Mouse (Mus musculus) intestine, embryonic 16.5 days (tissue): Measurements from ENCODE around the gene Capn13. TPM values are rescaled to one million over a fixed set of nuclear protein-coding genes. Genes with fewer than 3 reads are reported as not detected.

Experiments used
- ATAC-seq: fragments of 200-750 bp; cut with Nextera tagmentation; 2 replicates; pipeline ENCODE4 v1.8.0; 2017; ENCODE audit warnings: moderate TSS enrichment, moderate library complexity
- H3K27ac ChIP-seq: fragments of 300-500 bp; sonication (generic); 2 replicates; pipeline ENCODE4 v1.5.1; 2014; ENCODE audit warnings: mild to moderate bottlenecking, low read length
- H3K27me3 ChIP-seq: fragments of 300-500 bp; sonication (generic); replicated peaks from 2 replicates; pipeline ENCODE4 v1.6.1; 2014; ENCODE audit warnings: low read length, control low read depth, mixed read lengths; ENCODE audit not compliant: control insufficient read depth, insufficient read depth
- H3K36me3 ChIP-seq: fragments of 300-500 bp; sonication (generic); 2 replicates; pipeline ENCODE4 v1.6.1; 2014; ENCODE audit warnings: low read length, control low read depth; ENCODE audit not compliant: control insufficient read depth, insufficient read depth
- H3K4me1 ChIP-seq: fragments of 300-500 bp; sonication (generic); 2 replicates; pipeline ENCODE4 v1.6.1; 2014; ENCODE audit warnings: low read length, control low read depth, mixed read lengths; ENCODE audit not compliant: control insufficient read depth, insufficient read depth
- H3K4me2 ChIP-seq: fragments of 300-500 bp; sonication (generic); 2 replicates; pipeline ENCODE4 v1.6.1; 2014; ENCODE audit warnings: low read depth, low read length, control low read depth
- H3K4me3 ChIP-seq: fragments of 300-500 bp; sonication (generic); 2 replicates; pipeline ENCODE4 v1.5.1; 2014; ENCODE audit warnings: mild to moderate bottlenecking, low read length
- H3K9ac ChIP-seq: fragments of 300-500 bp; sonication (generic); 2 replicates; pipeline ENCODE4 v1.6.1; 2014; ENCODE audit warnings: low read depth, low read length
- H3K9me3 ChIP-seq: fragments of 300-500 bp; sonication (generic); 2 replicates; pipeline ENCODE4 v1.6.1; 2016; ENCODE audit warnings: low read length, control low read depth; ENCODE audit not compliant: control insufficient read depth
- WGBS: fragments of 180-500 bp; shearing (Covaris S2); extraction: QIAGEN DNeasy Blood & Tissue Kit; methylation state at CpG from one replicate; pipeline ENCODE4 v1.1.7; 2014; 5-methylcytosine and 5-hydroxymethylcytosine counted together
- polyA plus RNA-seq: library from polyadenylated mRNA; unstranded; fragments of >200 nt; fragmentation: Nextera tagmentation; extraction: Ambion mirVana; gene quantifications from 2 replicates; pipeline ENCODE4 v1.2.1, GENCODE M21; 2015

Gene Capn13
- polyA plus RNA-seq, 1 experiment from 2014 or later: 1.6 TPM

DNA sequence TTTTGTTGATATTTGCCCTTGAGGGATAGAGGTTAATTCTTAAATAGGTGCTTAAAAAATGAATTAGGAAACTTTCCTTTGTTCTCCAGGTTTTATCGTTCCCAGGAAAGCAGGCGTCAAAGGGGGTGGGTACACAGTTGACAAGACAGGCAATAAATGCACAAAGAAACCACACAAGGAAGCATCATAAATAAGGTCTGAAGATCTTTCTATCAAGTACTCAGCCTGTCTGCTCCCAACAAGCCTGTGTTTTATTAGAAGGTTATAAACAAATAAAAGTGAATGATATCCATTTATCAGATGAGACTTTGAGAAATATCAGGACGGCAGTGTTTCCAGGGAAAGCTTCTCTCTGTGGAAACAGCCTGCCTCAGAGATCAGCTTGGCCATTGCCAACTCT is 33.3 kb downstream of the Capn13 start:
- WGBS: 40% methylated on average over 3 of the region's 3 CpGs
- Histone ChIP-seq H3K36me3 (no peaks in the 10 kb centered on the region), H3K27me3 (no peaks in the 10 kb centered on the region), H3K4me1 (no peaks in the 10 kb centered on the region), H3K27ac (no peak overlapping the region), H3K9me3 (no peaks in the 10 kb centered on the region), H3K4me2 (no peak overlapping the region), H3K9ac (no peak overlapping the region), H3K4me3 (no peak overlapping the region)
- peak; percentile 87 for ATAC-seq

DNA sequence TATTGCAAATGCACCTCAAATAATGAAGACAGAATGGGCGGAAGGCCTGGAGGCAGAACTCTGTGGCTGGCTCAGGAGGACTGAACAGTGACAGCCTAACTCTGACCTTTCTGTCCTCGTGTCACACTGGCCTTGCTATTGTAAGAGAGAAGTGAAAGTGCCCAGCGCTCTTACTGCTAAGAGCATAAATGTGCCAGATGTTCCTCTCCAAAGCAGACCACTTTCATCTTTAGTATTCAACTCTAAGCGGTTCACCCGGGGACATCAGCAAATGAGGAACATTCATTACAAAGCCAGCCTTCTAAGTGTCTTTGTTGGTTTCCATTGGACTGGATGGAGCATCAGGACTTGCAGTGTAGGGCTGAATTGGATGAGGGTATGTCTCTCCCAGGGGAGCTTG is 39.6 kb downstream of the Capn13 start:
- no peaks in the 10 kb centered on the region for H3K4me1 ChIP-seq
- H3K27ac ChIP-seq: no peak overlapping the region
- H3K27me3 ChIP-seq: no peaks in the 10 kb centered on the region
- H3K36me3 ChIP-seq: no peaks in the 10 kb centered on the region
- 72% methylated on average over 5 of the region's 5 CpGs for WGBS
- no peak overlapping the region for H3K9ac ChIP-seq
- H3K9me3 ChIP-seq: no peaks in the 10 kb centered on the region
- ATAC-seq: no peak
- H3K4me2 ChIP-seq: no peak overlapping the region
- H3K4me3 ChIP-seq: no peak overlapping the region

DNA sequence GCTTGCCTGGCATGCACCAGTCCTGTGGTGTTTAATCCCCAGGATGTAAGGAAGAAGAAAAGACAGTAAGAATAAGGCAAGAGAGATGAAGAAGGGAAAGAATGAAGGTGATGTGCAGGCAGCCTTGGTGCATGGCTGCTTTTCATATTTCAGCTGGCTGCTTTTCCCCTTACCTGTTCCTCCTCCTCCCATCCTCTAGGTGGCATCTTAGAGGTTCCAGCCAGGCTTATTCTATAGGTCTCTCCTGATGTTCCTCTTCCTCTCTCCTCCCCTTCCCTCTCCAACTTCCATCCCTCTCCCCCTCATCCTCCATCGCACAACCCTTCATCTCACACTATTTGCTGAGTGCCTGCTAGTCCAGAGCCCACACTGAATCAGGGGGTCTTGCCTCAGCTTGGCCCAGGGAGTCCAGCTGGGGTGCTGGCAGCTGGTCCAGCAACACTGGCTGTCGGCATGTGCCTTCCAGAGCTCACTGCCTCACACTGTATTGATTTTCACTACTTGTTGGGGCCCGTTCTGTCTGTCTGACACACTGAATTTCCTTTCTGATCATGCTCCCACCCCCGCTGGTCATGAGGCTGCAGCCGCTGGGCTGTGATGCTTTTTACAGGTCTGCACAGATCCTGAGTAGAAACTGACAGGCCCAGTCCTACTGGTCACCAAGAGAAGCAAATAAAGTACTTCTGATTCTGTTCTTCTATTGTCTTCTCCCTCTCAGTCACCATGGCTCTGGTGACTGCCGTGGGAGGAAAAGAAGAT is 56.9 kb downstream of the Capn13 start:
- no peak overlapping the region for H3K27ac ChIP-seq
- no peak overlapping the region for H3K9ac ChIP-seq
- H3K27me3 ChIP-seq: no peaks in the 10 kb centered on the region; the same call in 1 of the 2 replicates
- WGBS: 65% methylated on average over 6 of the region's 6 CpGs
- no peaks in the 10 kb centered on the region for H3K4me1 ChIP-seq
- no peak for ATAC-seq
- no peaks in the 10 kb centered on the region for H3K9me3 ChIP-seq
- no peaks in the 10 kb centered on the region for H3K36me3 ChIP-seq
- no peak overlapping the region for H3K4me2 ChIP-seq
- no peak overlapping the region for H3K4me3 ChIP-seq

DNA sequence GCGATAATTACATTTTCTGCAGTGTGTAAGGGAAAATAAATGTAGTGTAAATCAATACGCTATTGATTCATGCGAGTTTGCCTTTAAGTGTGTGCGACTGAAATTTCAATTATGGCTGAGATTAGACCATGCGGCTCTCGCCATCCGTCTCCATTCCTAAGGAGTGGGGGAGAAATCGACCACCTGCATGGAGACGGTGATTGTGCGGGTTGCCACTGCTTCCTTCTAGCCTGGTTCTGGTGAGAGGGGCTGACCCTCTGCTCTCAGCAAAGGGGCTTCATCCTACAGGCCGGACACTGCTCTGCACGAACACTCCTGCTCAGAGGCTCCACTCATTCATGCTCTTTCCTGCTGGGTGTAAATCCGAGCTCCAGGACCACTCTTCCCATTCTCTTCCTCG is 58.0 kb downstream of the Capn13 start:
- Histone ChIP-seq H3K27me3 (no peaks in the 10 kb centered on the region; the same call in 1 of the 2 replicates), H3K9me3 (no peaks in the 10 kb centered on the region), H3K36me3 (no peaks in the 10 kb centered on the region), H3K4me2 (no peak overlapping the region), H3K9ac (no peak overlapping the region), H3K27ac (no peak overlapping the region), H3K4me3 (no peak overlapping the region), H3K4me1 (no peaks in the 10 kb centered on the region)
- no peak for ATAC-seq
- WGBS: 76% methylated on average over 14 of the region's 14 CpGs

GRCm38 (mm10) chr17:73329071-73329470 is 71.6 kb downstream of the Capn13 start:
- no peaks in the 10 kb centered on the region for H3K27me3 ChIP-seq
- H3K36me3 ChIP-seq: no peaks in the 10 kb centered on the region
- no peaks in the 10 kb centered on the region for H3K9me3 ChIP-seq
- H3K4me1 ChIP-seq: no peaks in the 10 kb centered on the region
- no peak for ATAC-seq
- WGBS: 67% methylated on average over 5 of the region's 5 CpGs
- no peak overlapping the region for H3K4me3 ChIP-seq
- no peak overlapping the region for H3K4me2 ChIP-seq
- no peak overlapping the region for H3K9ac ChIP-seq
- no peak overlapping the region for H3K27ac ChIP-seq

DNA sequence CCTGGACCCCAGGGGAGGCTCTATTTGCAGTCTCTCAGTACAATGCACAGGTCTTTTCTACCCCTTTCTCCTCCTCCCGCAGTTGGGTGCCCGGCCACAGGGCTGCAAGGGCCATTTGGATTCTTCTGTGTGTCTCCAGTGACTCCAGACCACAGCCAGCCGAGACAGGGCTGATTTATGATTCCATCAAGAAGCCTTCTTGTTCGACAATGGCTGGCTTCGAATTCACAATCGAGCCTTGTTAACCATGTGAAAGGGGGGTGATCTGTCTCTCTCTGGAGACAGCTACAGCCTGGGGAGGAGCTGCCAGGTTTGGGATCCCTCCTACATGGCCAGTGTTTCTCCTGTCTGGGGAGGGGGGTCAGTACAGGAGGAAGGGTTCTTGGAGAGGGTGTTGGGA is 75.4 kb downstream of the Capn13 start:
- no peaks in the 10 kb centered on the region for H3K27me3 ChIP-seq
- H3K36me3 ChIP-seq: no peaks in the 10 kb centered on the region
- H3K9ac ChIP-seq: no peak overlapping the region
- no peak overlapping the region for H3K4me3 ChIP-seq
- H3K27ac ChIP-seq: no peak overlapping the region
- no peak overlapping the region for H3K4me2 ChIP-seq
- H3K9me3 ChIP-seq: no peaks in the 10 kb centered on the region
- H3K4me1 ChIP-seq: no peaks in the 10 kb centered on the region
- WGBS: 9% methylated on average over 6 of the region's 6 CpGs
- no peak for ATAC-seq

DNA sequence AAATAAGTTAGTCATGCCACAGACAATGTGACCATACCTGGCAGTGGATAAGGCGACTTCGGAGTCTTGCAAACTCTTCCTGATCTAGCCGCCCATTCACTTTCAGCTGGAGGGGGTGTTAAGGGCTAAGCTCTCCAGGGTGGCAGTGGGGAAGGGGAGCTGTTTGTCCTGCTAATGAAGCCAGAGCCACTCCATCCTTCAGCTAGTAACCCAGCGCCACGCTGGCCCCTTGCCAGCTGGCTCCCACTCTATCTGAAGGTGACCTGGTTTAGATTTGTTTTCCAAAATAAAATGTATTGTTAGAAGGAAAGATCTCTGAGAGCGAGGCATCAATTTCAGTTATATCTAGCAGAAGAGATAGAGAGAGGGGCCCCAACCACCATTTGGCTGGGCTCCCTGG is 75.9 kb downstream of the Capn13 start:
- no peak for ATAC-seq
- no peaks in the 10 kb centered on the region for H3K9me3 ChIP-seq
- no peaks in the 10 kb centered on the region for H3K36me3 ChIP-seq
- H3K4me1 ChIP-seq: no peaks in the 10 kb centered on the region
- no peaks in the 10 kb centered on the region for H3K27me3 ChIP-seq
- H3K27ac ChIP-seq: no peak overlapping the region
- no peak overlapping the region for H3K4me3 ChIP-seq
- no peak overlapping the region for H3K9ac ChIP-seq
- no peak overlapping the region for H3K4me2 ChIP-seq
- 53% methylated on average over 6 of the region's 6 CpGs for WGBS

- WGBS: 76% methylated on average over 3 of the region's 3 CpGs
- ATAC-seq: no peak
- no peak overlapping the region for H3K4me2 ChIP-seq
Measured at GRCm38 (mm10) chr17:73323981-73324380, 76.7 kb downstream of the Capn13 start.

GRCm38 (mm10) chr17:73314786-73315185 is 85.9 kb downstream of the Capn13 start:
- Histone ChIP-seq H3K9me3 (no peaks in the 10 kb centered on the region), H3K36me3 (no peaks in the 10 kb centered on the region), H3K4me1 (no peaks in the 10 kb centered on the region), H3K9ac (no peak overlapping the region), H3K4me2 (no peak overlapping the region), H3K4me3 (no peak overlapping the region), H3K27ac (no peak overlapping the region), H3K27me3 (no peaks in the 10 kb centered on the region)
- WGBS: 90% methylated on average over 13 of the region's 13 CpGs
- ATAC-seq: no peak

More at GRCm38 (mm10) chr17:73323981-73324380, 76.7 kb downstream of the Capn13 start:
- Histone ChIP-seq H3K9ac (no peak overlapping the region), H3K27ac (no peak overlapping the region), H3K9me3 (no peaks in the 10 kb centered on the region), H3K27me3 (no peaks in the 10 kb centered on the region), H3K36me3 (no peaks in the 10 kb centered on the region), H3K4me1 (no peaks in the 10 kb centered on the region), H3K4me3 (no peak overlapping the region)

DNA sequence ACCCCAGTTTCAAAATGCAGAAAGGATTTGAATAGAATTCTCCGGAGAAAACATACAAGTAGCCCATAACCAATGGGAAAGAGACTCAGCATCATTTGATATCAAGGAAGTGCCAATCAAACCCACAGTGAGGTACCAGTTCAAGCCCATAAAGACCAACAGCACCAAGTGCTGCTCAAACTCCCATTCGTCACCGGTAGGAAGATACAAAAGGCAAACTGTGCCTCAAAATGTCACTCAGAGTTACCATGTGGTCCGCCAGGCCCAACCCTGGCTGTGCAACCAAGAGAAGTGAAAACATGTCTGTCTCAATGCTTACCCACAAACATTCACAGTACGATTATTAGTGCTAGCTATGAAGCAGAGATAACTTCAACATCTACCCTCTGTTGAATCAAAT is 89.2 kb downstream of the Capn13 start:
- H3K4me3 ChIP-seq: no peak overlapping the region
- no peaks in the 10 kb centered on the region for H3K9me3 ChIP-seq
- 94% methylated on average over 5 of the region's 5 CpGs for WGBS
- no peak overlapping the region for H3K9ac ChIP-seq
- no peaks in the 10 kb centered on the region for H3K36me3 ChIP-seq
- ATAC-seq: no peak
- no peaks in the 10 kb centered on the region for H3K27me3 ChIP-seq
- H3K4me1 ChIP-seq: no peaks in the 10 kb centered on the region
- H3K4me2 ChIP-seq: no peak overlapping the region
- H3K27ac ChIP-seq: no peak overlapping the region
